Mouse (Mus musculus) bone marrow macrophage, adult 2 months (primary cell): ENCODE results near the gene H3f3b. TPM values are rescaled to one million over a fixed set of nuclear protein-coding genes. Genes with fewer than 3 reads are reported as not detected.
A peak's percentile ranks its signal among the peaks of the same experiment; 100 is the strongest.
"Not testable (repeated sequence)": the region's sequence is repeated elsewhere in the genome, so short reads cannot be mapped to it uniquely, and the experiment has no call there.

Experiments
- H3K27ac ChIP-seq: 2 replicates; pipeline ENCODE4 v1.5.1; 2012; ENCODE audit warnings: low read depth, low read length; ENCODE audit not compliant: insufficient read depth
- H3K4me1 ChIP-seq: 2 replicates; pipeline ENCODE4 v1.6.1; 2012; ENCODE audit warnings: low read length; ENCODE audit not compliant: control insufficient read depth, insufficient read depth
- H3K4me3 ChIP-seq: 2 replicates; pipeline ENCODE4 v1.5.1; 2012; ENCODE audit warnings: mild to moderate bottlenecking, low read length, moderate library complexity; ENCODE audit not compliant: insufficient read depth
- CTCF ChIP-seq: IDR thresholded peaks from 2 replicates; pipeline ENCODE4 v1.5.1; 2012; ENCODE audit warnings: low read depth, mild to moderate bottlenecking, low read length, moderate library complexity
- POLR2A ChIP-seq: IDR thresholded peaks from 2 replicates; pipeline ENCODE4 v1.6.1; 2012; ENCODE audit warnings: mild to moderate bottlenecking, low read depth, low read length, borderline replicate concordance
- polyA plus RNA-seq: library from polyadenylated mRNA; stranded (reverse); fragments of >200 nt; gene quantifications from 2 replicates; pipeline ENCODE4 v1.2.4, GENCODE M21; 2012; ENCODE audit not compliant: missing spikeins, insufficient read depth, insufficient read length

Gene H3f3b
- polyA plus RNA-seq, 1 experiment: 431 TPM

DNA sequence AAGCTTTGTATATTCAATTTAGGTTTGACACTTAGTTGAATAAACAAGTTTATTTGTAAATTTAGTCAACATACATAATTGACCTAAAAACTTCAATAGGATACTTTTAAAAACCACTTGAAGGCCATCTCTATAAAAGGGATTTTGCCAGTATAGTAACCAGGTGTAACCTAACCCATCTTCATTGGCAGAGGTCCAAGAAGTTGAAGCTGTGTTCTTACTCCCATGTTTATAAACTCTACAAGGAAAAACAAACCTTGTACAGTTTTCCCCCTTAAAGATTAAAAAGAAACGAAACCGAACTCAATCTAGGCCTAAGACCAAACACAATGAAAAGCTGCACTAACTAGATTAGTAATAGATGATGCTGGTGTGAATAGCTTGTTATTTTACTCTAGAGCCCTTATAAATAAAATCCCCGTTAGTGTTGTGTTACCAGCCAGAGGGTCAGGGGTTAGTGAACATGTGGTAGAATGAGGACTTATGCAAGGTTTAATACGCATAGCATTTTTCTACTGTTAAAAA is 5.4 kb downstream of the H3f3b start:
- Histone ChIP-seq H3K27ac (no peak overlapping the region), H3K4me1 (peaks cover 18% of the 10 kb centered on the region), H3K4me3 (no peak overlapping the region)
- TF ChIP-seq CTCF (no peak), POLR2A (no peak)

DNA sequence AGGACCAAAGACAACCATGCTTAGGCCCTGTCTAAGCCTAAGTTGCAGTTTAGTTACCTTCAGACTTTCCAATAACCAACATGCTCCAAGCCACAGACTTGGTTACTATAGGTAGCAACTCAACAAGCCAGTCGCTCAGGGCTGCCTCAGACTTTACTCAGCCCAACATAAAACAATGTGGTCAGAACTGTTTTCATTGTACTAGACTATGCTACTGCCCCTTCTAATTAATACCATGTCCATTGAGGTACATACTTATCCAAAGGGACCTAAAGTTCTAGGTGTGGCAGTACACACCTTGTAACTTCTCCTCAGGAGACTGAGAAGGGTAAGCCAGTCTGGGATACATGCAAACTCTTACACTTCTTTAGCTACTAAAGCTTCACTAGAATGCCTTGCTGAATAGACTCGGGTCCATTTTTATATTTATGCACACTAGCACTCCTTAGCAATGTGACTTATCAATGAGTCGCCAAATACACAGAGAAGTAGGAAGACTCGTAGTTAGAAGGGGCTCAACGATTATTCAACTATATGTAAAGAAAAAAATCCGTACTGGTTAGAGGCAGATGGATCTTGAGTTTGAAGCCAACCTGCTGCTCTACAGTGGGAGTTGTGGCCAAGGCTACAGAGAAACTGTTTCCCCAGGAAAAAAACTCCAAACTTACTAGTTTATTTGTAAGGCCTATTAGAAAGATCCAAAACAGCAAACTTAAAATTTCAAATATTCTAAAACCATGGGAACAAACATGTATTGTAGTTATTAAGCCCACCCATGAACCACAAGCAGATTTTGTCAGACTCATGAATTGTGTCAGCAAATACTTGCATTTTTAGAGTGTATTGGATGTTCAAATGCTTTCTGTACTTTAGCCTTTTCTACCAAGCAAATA is 6.2 kb downstream of the H3f3b start:
- Histone ChIP-seq H3K27ac (no peak overlapping the region), H3K4me3 (no peak overlapping the region), H3K4me1 (peaks cover 18% of the 10 kb centered on the region)
- TF ChIP-seq CTCF: no peak
- TF ChIP-seq POLR2A: no peak

DNA sequence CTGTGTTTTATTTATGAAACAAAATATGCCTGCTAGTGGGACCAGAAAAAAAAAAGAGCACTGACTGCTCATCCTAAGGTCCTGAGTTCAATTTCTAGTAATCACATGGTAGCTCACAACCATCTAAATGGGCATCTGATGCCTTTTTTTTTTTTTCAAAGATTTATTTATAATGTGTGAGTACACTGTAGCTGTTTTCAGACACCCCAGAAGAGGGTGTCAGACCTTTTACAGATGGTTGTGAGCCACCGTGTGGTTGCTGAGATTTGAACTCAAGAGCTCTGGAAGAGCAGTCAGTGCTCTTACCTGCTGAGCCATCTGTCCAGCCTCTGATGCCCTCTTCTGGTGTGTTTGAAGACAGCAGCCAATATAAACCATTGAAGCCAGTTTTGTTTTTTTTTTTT is 7.2 kb downstream of the H3f3b start:
- Histone ChIP-seq H3K4me1 (peaks cover 15% of the 10 kb centered on the region), H3K27ac (no peak overlapping the region)
- TF ChIP-seq POLR2A: no peak
- no peak for TF ChIP-seq CTCF

DNA sequence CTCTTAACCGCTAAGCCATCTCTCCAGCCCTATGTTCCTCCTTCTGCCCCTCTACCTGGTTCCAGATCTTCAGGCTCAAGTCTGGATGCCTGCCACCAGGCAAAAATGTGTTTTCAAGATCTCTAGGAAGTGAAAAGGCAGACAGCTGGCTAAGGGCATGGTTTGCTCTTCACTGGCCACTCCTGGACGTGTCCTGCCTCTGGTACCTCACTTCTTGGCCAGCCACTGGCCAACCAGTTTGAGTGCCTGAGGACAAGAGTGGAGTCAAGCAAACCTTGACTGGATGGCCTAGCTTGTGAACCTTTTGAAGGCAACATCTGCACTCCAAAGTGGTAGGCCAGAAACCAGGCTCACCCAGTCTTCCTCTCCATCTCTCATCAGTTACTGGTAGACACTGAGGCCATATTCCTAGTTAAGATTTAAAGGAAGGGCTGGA is 7.8 kb downstream of the H3f3b start:
- peaks cover 10% of the 10 kb centered on the region for H3K4me1 ChIP-seq
- no peak overlapping the region for H3K4me3 ChIP-seq
- TF ChIP-seq CTCF (no peak), POLR2A (no peak)
- no peak overlapping the region for H3K27ac ChIP-seq

More for the DNA sequence above, 7.2 kb downstream of the H3f3b start:
- no peak overlapping the region for H3K4me3 ChIP-seq

- peaks cover 9% of the 10 kb centered on the region for H3K4me1 ChIP-seq
- H3K27ac ChIP-seq: no peak overlapping the region
- TF ChIP-seq CTCF (no peak), POLR2A (no peak)
- no peak overlapping the region for H3K4me3 ChIP-seq
These were observed 8.4 kb downstream of the H3f3b start for GRCm38 (mm10) chr11:116019360-116019791.

- not testable (repeated sequence) for H3K27ac ChIP-seq, H3K4me3 ChIP-seq, H3K4me1 ChIP-seq
These were observed 8.9 kb downstream of the H3f3b start for GRCm38 (mm10) chr11:116018867-116019266.

DNA sequence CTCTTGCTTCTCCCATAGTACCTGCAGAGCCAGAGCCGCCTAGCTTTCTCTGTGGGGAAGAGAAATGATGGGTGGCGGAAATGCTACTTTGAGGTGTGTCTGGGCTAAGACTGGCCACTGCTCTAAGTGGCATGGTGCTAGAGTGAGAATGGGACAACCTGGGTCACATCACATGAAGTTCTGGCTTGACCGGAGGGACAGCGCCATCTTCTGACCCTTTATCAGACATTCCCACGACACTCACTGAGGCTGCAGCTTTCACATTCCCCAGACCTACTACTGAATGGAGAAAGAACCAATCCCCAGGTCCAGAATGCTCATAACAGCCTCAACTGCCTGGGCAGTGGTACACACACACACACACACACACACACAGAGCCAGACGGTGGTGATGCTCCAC is 9.7 kb downstream of the H3f3b start:
- peak; percentile 49; the same call in 1 of the 2 replicates for TF ChIP-seq CTCF
- no peak for TF ChIP-seq POLR2A
- H3K4me3 ChIP-seq: no peak overlapping the region
- no peak overlapping the region for H3K27ac ChIP-seq
- peaks cover 10% of the 10 kb centered on the region for H3K4me1 ChIP-seq

DNA sequence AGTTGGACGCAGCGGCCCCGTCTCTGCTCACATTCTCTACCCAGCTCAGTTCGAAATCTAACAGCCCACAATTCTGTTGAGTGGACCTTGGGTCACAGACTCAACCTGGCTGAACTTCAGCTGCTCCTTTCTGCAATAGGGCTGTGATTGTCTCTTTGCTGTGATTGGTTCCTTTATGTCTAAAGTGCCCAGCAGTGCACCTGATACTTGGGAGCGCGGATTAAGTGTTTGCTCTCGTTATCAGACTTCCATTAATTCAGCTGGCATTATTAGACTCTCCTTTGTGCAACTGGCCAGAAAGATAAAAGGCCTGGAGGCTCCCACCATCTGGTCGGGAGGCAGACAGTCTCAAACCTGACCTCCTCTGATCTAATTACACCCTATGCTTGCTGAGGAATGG is 12.9 kb downstream of the H3f3b start:
- no peak for TF ChIP-seq CTCF
- Histone ChIP-seq H3K4me3 (no peak overlapping the region), H3K27ac (no peak overlapping the region), H3K4me1 (peaks cover 17% of the 10 kb centered on the region)

GRCm38 (mm10) chr11:116012262-116012947 is 15.4 kb downstream of the H3f3b start, which contains the start of gene Galk1:
TSS of gene Galk1 (minus strand) at chr11:116012719.
- Histone ChIP-seq H3K27ac (0 out of 2 replicates have a peak within 1 kb of the TSS, but pooled peaks have one; percentile 19), H3K4me3 (peak within 1 kb of the TSS; percentile 73), H3K4me1 (peaks cover 13% of the 10 kb centered on the region)
- TF ChIP-seq CTCF (no peak), POLR2A (no peak)

GRCm38 (mm10) chr11:116011529-116012261 is 16.1 kb downstream of the H3f3b start:
- Histone ChIP-seq H3K4me3 (peak overlapping the region; percentile 73), H3K27ac (0 out of 2 replicates have a peak overlapping the region, but pooled peaks have one; percentile 19)
- TF ChIP-seq POLR2A (no peak), CTCF (no peak)

More at GRCm38 (mm10) chr11:116011529-116012261, 16.1 kb downstream of the H3f3b start:
- H3K4me1 ChIP-seq: peaks cover 13% of the 10 kb centered on the region
